Mouse (Mus musculus) forebrain, embryonic 13.5 days (tissue): ENCODE data around the gene Duox1. TPM values are rescaled to one million over a fixed set of nuclear protein-coding genes. Genes with fewer than 3 reads are reported as not detected.

Source experiments
- ATAC-seq: fragments of 200-750 bp; cut with Nextera tagmentation; 2 replicates; pipeline ENCODE4 v1.8.0; 2017
- H3K27ac ChIP-seq: fragments of 300-500 bp; sonication (generic); 2 replicates; pipeline ENCODE4 v1.5.1; 2015; ENCODE audit warnings: inconsistent platforms, mild to moderate bottlenecking, moderate library complexity
- H3K27me3 ChIP-seq: fragments of 300-500 bp; sonication (generic); 2 replicates; pipeline ENCODE4 v1.6.1; 2015; ENCODE audit warnings: mild to moderate bottlenecking, inconsistent platforms
- H3K36me3 ChIP-seq: fragments of 300-500 bp; sonication (generic); 2 replicates; pipeline ENCODE4 v1.6.1; 2015; ENCODE audit warnings: mild to moderate bottlenecking, inconsistent platforms; ENCODE audit not compliant: poor library complexity, severe bottlenecking
- H3K4me1 ChIP-seq: fragments of 300-500 bp; sonication (generic); 2 replicates; pipeline ENCODE4 v1.6.1; 2015; ENCODE audit warnings: inconsistent platforms
- H3K4me2 ChIP-seq: fragments of 300-500 bp; sonication (generic); 2 replicates; pipeline ENCODE4 v1.6.1; 2015; ENCODE audit warnings: inconsistent platforms, mild to moderate bottlenecking, moderate library complexity
- H3K4me3 ChIP-seq: fragments of 300-500 bp; sonication (generic); 2 replicates; pipeline ENCODE4 v1.5.1; 2015; ENCODE audit warnings: mild to moderate bottlenecking, inconsistent platforms
- H3K9ac ChIP-seq: fragments of 300-500 bp; sonication (generic); 2 replicates; pipeline ENCODE4 v1.6.1; 2015; ENCODE audit warnings: mild to moderate bottlenecking, inconsistent platforms
- H3K9me3 ChIP-seq: fragments of 300-500 bp; sonication (generic); replicated peaks from 2 replicates; pipeline ENCODE4 v1.6.1; 2016; ENCODE audit warnings: inconsistent platforms
- WGBS: fragments of 180-500 bp; shearing (Covaris S2); methylation state at CpG from one replicate; pipeline ENCODE4 v1.1.7; 2015; 5-methylcytosine and 5-hydroxymethylcytosine counted together
- polyA plus RNA-seq: library from polyadenylated mRNA; unstranded; fragments of >200 nt; fragmentation: Nextera tagmentation; extraction: Ambion mirVana; gene quantifications from 2 replicates; pipeline ENCODE4 v1.2.1, GENCODE M21; 2015

The Duox1 gene
- polyA plus RNA-seq, 1 experiment from 2014 or later: not detected

DNA sequence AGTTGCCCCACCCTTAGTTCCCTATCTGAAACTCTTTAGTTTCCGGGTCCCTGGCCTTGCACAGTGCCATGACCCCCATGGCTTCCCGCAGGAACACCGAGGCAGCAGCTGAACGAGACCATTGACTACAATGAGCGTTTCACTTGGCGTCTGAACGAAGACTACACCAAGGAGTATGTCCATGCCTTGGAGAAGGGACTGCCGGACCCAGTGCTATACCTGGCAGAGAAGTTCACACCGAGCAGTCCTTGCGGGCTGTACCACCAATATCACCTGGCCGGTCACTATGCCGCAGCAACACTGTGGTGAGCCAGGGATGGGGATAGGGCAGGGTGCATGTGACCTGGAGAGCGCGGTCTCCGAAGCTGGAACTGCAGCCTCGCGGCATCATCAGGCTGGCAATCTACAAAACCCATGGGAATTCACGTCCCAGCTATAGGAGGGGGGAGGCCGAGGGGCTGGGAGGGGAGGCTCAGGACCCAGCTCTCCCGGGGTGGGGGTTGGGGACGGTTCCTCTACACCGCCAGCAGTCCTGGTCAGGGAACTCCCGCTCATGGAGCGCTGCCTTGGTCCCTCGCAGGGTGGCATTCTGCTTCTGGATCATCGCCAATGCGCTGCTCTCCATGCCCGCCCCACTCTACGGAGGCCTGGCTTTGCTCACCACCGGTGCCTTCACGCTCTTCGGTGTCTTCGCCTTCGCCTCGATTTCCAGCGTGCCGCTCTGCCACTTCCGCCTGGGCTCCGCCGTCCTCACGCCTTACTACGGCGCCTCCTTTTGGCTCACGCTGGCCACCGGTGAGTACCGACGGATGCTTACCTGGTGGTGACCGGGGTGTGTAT lies 14.2 kb upstream of the Duox1 start:
- no peak overlapping the region; the same call in 1 of the 2 replicates for H3K27ac ChIP-seq
- H3K27me3 ChIP-seq: peaks cover 95% of the 10 kb centered on the region
- under 1% methylated on average over 46 of the region's 48 CpGs for WGBS
- H3K9ac ChIP-seq: peak overlapping the region; percentile 62
- peak; percentile 46 for ATAC-seq
- H3K4me2 ChIP-seq: peak overlapping the region; percentile 81
- H3K4me1 ChIP-seq: peaks cover 39% of the 10 kb centered on the region
- no peaks in the 10 kb centered on the region for H3K9me3 ChIP-seq
- peak overlapping the region; percentile 45 for H3K4me3 ChIP-seq
- H3K36me3 ChIP-seq: no peaks in the 10 kb centered on the region

DNA sequence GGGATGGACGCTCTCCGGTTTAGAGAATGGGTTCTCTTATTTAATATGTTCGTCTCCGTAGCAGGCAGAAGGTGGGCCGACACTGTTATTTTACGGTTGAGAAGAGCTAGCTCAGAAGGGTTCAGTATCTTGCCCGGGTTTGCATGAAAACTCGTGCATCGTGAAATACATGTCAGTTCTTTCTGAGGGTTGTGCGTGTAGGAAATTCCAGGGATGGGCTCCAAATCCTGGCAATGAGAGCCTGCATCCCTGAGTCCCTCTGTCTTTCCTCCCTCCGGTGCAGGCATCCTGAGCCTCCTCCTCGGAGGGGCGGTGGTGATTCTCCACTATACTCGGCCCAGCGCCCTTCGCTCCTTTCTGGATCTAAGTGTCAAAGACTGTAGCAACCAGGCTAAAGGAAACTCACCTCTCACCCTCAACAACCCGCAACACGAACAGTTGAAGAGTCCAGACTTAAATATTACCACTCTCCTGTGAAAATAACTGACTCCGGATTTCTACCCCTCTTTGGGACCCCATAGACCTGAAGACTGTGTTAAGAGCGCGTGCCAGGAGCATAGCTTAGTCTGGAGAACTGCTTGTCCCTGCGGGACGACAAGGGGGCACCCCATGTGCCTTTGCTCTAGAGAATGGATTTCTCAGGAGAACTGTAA lies 13.4 kb upstream of the Duox1 start:
- ATAC-seq: no peak
- Histone ChIP-seq H3K9me3 (no peaks in the 10 kb centered on the region), H3K4me2 (peak overlapping the region; percentile 81), H3K9ac (peak overlapping the region; percentile 62), H3K27ac (no peak overlapping the region), H3K4me3 (peak overlapping the region; percentile 45), H3K36me3 (no peaks in the 10 kb centered on the region), H3K27me3 (peaks cover 94% of the 10 kb centered on the region), H3K4me1 (peaks cover 39% of the 10 kb centered on the region)
- 5% methylated on average over 23 of the region's 23 CpGs for WGBS

DNA sequence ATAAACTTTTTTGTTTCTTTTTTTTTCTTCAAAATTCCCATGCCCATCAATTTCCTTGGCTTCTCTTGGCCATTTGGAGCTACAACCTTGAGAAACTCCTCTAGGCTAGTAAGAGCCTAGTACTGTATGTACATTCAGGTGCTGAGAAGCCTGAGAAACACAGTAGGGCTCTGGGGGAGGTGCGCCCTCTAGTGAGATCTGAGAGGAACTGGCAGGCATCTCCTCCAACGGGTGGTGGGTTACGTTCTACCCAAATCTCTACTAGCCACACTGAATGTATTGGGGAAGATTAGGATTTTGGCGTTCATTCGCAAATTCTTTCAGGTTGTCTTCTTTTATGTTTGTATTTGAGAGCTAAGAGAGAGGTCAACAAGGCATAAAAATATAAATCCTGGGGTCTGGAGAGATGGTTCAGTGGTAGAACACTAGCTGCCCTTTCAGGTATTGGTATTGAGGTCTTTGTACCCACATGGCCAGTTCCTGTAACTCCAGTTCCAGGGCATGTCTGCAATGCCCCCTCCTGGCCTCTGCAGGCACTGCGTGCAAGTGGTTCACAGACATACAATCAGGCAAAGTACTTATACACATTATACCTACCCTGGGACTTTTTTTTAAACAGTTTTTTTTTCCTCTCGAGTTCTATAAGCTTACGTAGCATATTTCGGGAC lies 12.8 kb upstream of the Duox1 start:
- no peak overlapping the region for H3K27ac ChIP-seq
- H3K4me1 ChIP-seq: peaks cover 34% of the 10 kb centered on the region
- H3K9me3 ChIP-seq: no peaks in the 10 kb centered on the region
- peak overlapping the region; percentile 81; the same call in 1 of the 2 replicates for H3K4me2 ChIP-seq
- H3K36me3 ChIP-seq: no peaks in the 10 kb centered on the region
- 10% methylated on average over 9 of the region's 9 CpGs for WGBS
- peak overlapping the region; percentile 45; the same call in 1 of the 2 replicates for H3K4me3 ChIP-seq
- ATAC-seq: peak; percentile 67
- no peak overlapping the region for H3K9ac ChIP-seq
- peaks cover 90% of the 10 kb centered on the region for H3K27me3 ChIP-seq

DNA sequence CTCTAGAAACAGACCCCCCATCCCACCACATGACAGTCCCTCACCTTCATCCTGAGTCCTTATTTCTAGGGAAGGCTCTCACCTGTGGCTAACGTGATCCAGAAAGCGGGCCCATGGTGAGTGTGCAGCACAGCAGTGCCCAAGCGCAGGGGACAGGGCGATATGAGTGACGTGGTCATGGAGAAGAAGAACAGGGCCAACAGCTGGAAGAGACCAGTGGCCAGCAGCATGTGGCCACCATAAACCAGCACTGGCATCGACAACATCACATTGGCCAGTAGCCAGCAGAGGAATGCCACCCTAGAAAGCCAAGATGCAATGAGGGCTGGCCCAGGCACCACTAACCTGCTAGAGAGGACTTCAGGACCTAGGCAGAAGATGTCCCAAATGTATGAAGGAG lies 10.9 kb upstream of the Duox1 start:
- Histone ChIP-seq H3K36me3 (no peaks in the 10 kb centered on the region), H3K27me3 (peaks cover 79% of the 10 kb centered on the region), H3K4me3 (no peak overlapping the region), H3K9ac (no peak overlapping the region), H3K27ac (no peak overlapping the region), H3K4me1 (peaks cover 16% of the 10 kb centered on the region), H3K4me2 (no peak overlapping the region), H3K9me3 (no peaks in the 10 kb centered on the region)
- WGBS: 88% methylated on average over 6 of the region's 6 CpGs
- no peak for ATAC-seq

DNA sequence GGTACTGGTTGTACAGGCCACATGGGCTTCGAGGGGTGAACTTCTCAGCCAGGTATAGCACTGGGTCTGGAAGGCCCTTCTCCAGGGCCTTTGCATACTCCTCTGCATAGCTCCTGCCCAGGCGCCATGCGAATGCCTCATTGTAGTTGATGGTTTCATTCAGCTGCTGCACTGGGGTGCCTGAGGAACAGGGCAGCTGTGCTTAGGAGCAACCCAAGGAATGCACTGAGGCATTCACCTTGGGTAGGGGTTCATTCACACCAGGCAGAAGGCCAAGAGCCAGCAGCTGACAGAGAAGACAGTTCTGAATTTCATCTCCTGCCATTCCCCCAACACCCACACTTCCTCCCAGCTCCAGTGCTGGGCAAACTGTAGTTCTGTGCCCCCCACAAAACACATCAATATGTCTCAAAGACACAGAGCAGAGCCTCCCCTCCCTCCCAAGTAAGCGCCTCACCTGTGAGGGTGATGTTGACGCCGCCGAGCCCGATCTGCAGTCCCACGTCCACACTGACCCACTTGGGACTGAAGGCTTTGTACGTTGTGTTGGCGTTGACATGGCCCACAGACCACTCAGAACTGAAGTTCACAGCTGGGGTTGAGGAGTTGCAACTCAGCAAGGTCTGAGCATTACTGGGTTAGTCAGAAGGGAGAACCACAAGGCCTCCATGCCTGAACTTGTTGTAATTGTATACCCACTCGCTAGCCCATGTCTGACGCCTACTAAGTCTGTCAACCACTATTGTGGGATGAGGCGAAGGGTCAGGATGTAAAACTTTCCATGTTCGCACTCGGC lies 10.2 kb upstream of the Duox1 start:
- ATAC-seq: no peak
- H3K9ac ChIP-seq: no peak overlapping the region
- H3K36me3 ChIP-seq: no peaks in the 10 kb centered on the region
- no peak overlapping the region for H3K27ac ChIP-seq
- H3K4me1 ChIP-seq: peaks cover 16% of the 10 kb centered on the region
- WGBS: 86% methylated on average over 16 of the region's 16 CpGs
- H3K4me2 ChIP-seq: no peak overlapping the region
- H3K9me3 ChIP-seq: no peaks in the 10 kb centered on the region
- H3K4me3 ChIP-seq: no peak overlapping the region
- H3K27me3 ChIP-seq: peaks cover 74% of the 10 kb centered on the region

DNA sequence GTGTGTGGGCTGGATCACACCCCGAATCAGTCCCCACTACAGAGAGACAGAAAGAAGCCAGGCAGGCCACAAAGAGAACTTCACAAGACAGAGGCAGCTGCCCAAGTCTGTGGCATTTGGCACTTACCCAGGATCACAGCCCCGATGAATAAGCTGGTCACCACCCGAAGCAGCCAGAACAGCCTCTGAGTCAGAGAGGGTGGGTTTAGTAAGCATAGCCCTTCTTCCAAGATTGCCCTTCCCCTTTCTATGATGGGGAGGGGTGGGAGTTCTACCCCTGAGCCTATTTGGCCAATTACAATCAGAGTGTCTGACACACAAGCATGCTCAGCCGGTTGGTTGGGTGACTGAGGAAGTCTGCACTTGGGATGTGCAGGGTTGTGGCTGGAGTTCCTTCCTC lies 9.3 kb upstream of the Duox1 start:
- no peak overlapping the region for H3K27ac ChIP-seq
- WGBS: 63% methylated on average over 4 of the region's 4 CpGs
- H3K27me3 ChIP-seq: peaks cover 65% of the 10 kb centered on the region
- no peaks in the 10 kb centered on the region for H3K9me3 ChIP-seq
- no peak overlapping the region for H3K4me2 ChIP-seq
- H3K9ac ChIP-seq: no peak overlapping the region
- H3K4me1 ChIP-seq: peaks cover 12% of the 10 kb centered on the region
- no peak overlapping the region for H3K4me3 ChIP-seq
- no peak for ATAC-seq
- H3K36me3 ChIP-seq: no peaks in the 10 kb centered on the region

DNA sequence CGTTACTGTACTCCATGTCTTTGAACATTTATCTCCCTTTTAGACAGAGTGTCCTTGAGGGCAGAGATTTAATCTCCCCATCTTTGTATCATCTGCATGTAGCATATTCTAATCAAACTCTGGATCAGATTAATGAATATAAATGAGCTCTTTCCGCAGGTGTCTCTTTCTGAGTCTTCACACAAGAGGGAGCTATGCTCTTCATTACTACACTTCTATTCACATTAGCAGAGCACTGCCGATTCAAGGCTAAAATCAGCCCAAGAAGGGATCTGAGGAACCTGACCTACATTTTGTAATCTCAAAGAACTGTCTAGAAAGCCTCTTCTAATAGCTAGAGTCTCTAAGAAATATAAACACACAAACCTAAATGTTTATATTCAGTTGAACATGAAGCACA lies 5.8 kb upstream of the Duox1 start:
- no peaks in the 10 kb centered on the region for H3K36me3 ChIP-seq
- H3K4me3 ChIP-seq: no peak overlapping the region
- WGBS: 53% methylated on average over 3 of the region's 3 CpGs
- peaks cover 7% of the 10 kb centered on the region; the same call in 1 of the 2 replicates for H3K4me1 ChIP-seq
- ATAC-seq: no peak
- H3K27ac ChIP-seq: no peak overlapping the region
- no peaks in the 10 kb centered on the region for H3K9me3 ChIP-seq
- no peak overlapping the region for H3K9ac ChIP-seq
- peaks cover 64% of the 10 kb centered on the region for H3K27me3 ChIP-seq
- H3K4me2 ChIP-seq: no peak overlapping the region

DNA sequence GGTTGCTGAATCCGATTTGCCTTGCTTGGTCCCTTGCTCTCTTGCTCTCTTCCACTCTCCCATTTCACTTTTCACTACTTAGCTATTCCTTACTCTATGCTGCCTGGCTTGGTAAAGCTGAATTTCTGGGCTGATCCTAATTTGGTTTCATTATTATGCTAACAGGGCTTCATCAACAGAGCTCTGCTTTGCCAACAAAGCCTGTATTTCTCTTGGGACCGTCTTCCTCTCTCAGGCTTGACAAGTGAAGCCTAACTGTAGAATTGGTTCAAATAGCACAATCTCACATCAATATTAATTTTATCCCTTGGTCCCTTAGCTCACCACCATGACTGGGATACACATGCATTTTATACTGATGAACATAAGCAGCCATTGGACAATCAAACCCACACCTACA lies 3.9 kb upstream of the Duox1 start:
- Histone ChIP-seq H3K9ac (no peak overlapping the region), H3K4me3 (no peak overlapping the region), H3K9me3 (no peaks in the 10 kb centered on the region), H3K27ac (no peak overlapping the region), H3K4me1 (peaks cover 7% of the 10 kb centered on the region; the same call in 1 of the 2 replicates), H3K4me2 (no peak overlapping the region), H3K27me3 (peaks cover 60% of the 10 kb centered on the region), H3K36me3 (no peaks in the 10 kb centered on the region)
- no peak for ATAC-seq
- 38% methylated on average over 2 of the region's 2 CpGs for WGBS

DNA sequence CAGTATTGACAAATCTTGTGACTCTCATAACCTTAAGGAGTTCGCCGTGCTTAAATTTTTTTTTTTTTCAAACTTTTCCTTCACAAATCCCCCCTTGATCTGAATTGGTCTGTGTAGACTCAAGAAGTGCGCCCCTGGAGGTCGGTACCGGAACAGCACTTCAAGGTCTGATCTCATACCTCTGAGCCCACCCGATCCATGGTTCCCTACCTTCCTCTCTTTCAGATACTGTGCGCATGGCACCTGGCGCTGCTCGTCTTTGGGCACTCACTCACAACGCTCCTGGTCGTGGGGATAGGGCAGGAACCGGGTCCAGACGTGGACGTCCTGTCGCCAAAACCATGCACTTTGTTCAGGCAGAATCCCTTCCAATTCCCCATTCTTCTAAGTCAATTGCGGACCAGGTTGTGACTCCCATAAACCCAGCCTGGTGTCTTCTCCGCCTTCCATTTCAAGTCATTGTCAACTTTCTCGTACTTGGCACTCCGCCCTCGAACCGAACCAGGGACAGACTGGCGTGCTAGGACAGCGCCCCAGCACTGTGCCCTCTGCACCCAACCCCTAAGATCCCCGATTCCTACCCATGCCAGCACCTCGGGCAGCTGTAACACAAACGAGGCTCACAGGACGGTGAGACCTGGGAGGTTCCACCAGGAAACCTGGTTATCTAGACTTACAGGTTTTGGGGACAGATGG lies 2.6 kb upstream of the Duox1 start:
- H3K4me1 ChIP-seq: peaks cover 7% of the 10 kb centered on the region; the same call in 1 of the 2 replicates
- peak; percentile 74 for ATAC-seq
- H3K4me3 ChIP-seq: peak overlapping the region; percentile 27
- H3K4me2 ChIP-seq: peak overlapping the region; percentile 50
- H3K27me3 ChIP-seq: peaks cover 56% of the 10 kb centered on the region
- no peak overlapping the region for H3K27ac ChIP-seq
- no peak overlapping the region; the same call in 1 of the 2 replicates for H3K9ac ChIP-seq
- H3K9me3 ChIP-seq: no peaks in the 10 kb centered on the region
- H3K36me3 ChIP-seq: no peaks in the 10 kb centered on the region
- WGBS: 5% methylated on average over 27 of the region's 27 CpGs

DNA sequence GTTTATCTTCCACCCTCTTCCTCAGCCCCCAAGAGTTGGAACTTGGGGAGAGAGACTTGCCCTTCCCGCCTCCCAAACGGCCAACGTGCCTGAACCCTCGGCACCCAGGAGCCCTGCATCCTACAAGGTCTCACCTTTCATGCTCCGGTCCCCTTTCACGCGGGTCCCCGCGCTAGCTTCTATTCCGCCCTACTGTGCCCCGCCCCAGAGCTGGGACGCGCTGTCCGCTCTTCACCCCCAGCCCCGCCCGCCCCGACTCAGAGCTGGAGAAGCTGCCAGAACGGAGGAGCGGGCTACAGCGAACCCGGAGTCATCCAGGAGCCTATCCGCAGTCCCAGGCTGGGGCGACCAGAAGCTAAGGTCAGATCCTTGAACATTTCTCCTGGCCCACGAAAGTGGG lies 1.9 kb upstream of the Duox1 start, which contains the start of gene Duoxa1:
Gene Duoxa1, minus strand, starts transcription at position 195 of the 400 bp plus-strand sequence.
- ATAC-seq: 0 out of 2 replicates have a peak, but pooled peaks have one; percentile 24
- no peaks in the 10 kb centered on the region for H3K36me3 ChIP-seq
- no peak within 1 kb of the TSS for H3K27ac ChIP-seq
- H3K27me3 ChIP-seq: peaks cover 56% of the 10 kb centered on the region
- peak within 1 kb of the TSS; percentile 27 for H3K4me3 ChIP-seq
- no peak within 1 kb of the TSS; the same call in 1 of the 2 replicates for H3K9ac ChIP-seq
- peaks cover 7% of the 10 kb centered on the region; the same call in 1 of the 2 replicates for H3K4me1 ChIP-seq
- 3% methylated on average over 24 of the region's 24 CpGs for WGBS
- peak within 1 kb of the TSS; percentile 50 for H3K4me2 ChIP-seq
- no peaks in the 10 kb centered on the region for H3K9me3 ChIP-seq

DNA sequence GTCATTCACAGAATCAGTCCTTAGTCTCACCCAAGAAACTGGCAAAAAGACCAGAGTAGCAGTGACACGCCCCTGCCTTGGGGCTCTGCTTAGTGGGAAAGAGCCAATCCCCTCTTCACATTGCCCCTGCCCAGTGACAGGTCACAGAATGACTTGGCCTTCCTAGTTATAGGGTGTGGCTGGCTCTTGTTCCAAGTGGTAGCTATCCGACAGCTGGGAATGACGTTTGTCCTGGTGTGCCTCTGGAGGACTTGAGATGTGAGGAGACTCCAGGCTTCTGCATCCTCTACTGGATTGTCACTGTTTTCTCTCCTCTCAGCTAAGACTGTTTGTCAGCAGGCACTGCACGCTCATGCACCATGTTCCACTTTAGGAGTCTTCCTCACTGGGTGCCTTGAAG lies 1.9 kb downstream of the Duox1 start:
- H3K27me3 ChIP-seq: peaks cover 43% of the 10 kb centered on the region
- H3K9ac ChIP-seq: no peak overlapping the region
- H3K4me2 ChIP-seq: no peak overlapping the region
- no peak for ATAC-seq
- H3K4me3 ChIP-seq: no peak overlapping the region
- no peak overlapping the region for H3K27ac ChIP-seq
- no peaks in the 10 kb centered on the region for H3K9me3 ChIP-seq
- H3K4me1 ChIP-seq: peaks cover 7% of the 10 kb centered on the region; the same call in 1 of the 2 replicates
- no peaks in the 10 kb centered on the region for H3K36me3 ChIP-seq
- WGBS: 78% methylated on average over 4 of the region's 4 CpGs
